Comparison of ENCODE assay signal across 33 mouse cellular contexts in genomic region chr11:106720379-106720778, GRCm38 (mm10). TPM values are rescaled to one million over a fixed set of nuclear protein-coding genes. Genes with fewer than 3 reads are reported as not detected.
"Had no signal": no experiment of that assay in that cellular context is flagged by ENCODE, and none has a peak within 500 bp of the region (broad histone marks: within the 10 kb centered on the region; RNA-seq: fewer than 3 reads in every experiment).

No protein-coding gene starts in this region.

- H3K27me3 ChIP-seq: limb, embryonic 12.5 days; limb, embryonic 13.5 days; limb, embryonic 15.5 days; liver, embryonic 12.5 days; liver, embryonic 13.5 days; liver, embryonic 15.5 days; lung, embryonic 15.5 days; megakaryocyte, embryonic 14.5 days; midbrain, embryonic 12.5 days; midbrain, embryonic 13.5 days; midbrain, embryonic 15.5 days; neural tube, embryonic 12.5 days had no signal

- H3K9ac ChIP-seq: limb, embryonic 12.5 days; limb, embryonic 13.5 days; limb, embryonic 15.5 days; liver, embryonic 12.5 days; liver, embryonic 13.5 days; liver, embryonic 14.5 days; liver, embryonic 15.5 days; liver, postnatal 0 days; lung, embryonic 14.5 days; lung, embryonic 15.5 days; midbrain, embryonic 12.5 days; midbrain, embryonic 13.5 days; midbrain, embryonic 15.5 days; neural tube, embryonic 12.5 days had no signal

- H3K4me3 ChIP-seq: limb, embryonic 10.5 days; limb, embryonic 12.5 days; limb, embryonic 13.5 days; limb, embryonic 15.5 days; liver, embryonic 12.5 days; liver, embryonic 13.5 days; liver, embryonic 15.5 days; lung, embryonic 15.5 days; megakaryocyte, embryonic 14.5 days; midbrain, embryonic 10.5 days; midbrain, embryonic 12.5 days; midbrain, embryonic 13.5 days; midbrain, embryonic 15.5 days; myocyte; neural tube, embryonic 12.5 days had no signal

- H3K4me2 ChIP-seq: limb, embryonic 12.5 days; limb, embryonic 13.5 days; limb, embryonic 15.5 days; liver, embryonic 12.5 days; liver, embryonic 13.5 days; liver, embryonic 15.5 days; lung, embryonic 14.5 days; lung, embryonic 15.5 days; midbrain, embryonic 11.5 days; midbrain, embryonic 12.5 days; midbrain, embryonic 13.5 days; midbrain, embryonic 15.5 days; neural tube, embryonic 12.5 days had no signal

- H3K9me3 ChIP-seq: limb, embryonic 10.5 days; limb, embryonic 12.5 days; limb, embryonic 13.5 days; limb, embryonic 15.5 days; liver, embryonic 12.5 days; liver, embryonic 13.5 days; liver, embryonic 15.5 days; lung, embryonic 15.5 days; megakaryocyte, embryonic 14.5 days; midbrain, embryonic 10.5 days; midbrain, embryonic 12.5 days; midbrain, embryonic 13.5 days; midbrain, embryonic 15.5 days; neural tube, embryonic 12.5 days had no signal

- H3K4me1 ChIP-seq: limb, embryonic 15.5 days; midbrain, embryonic 13.5 days; midbrain, embryonic 15.5 days had no signal

- H3K36me3 ChIP-seq: limb, embryonic 10.5 days; limb, embryonic 12.5 days; limb, embryonic 13.5 days; limb, embryonic 15.5 days; liver, embryonic 12.5 days; liver, embryonic 13.5 days; liver, embryonic 15.5 days; lung, embryonic 15.5 days; midbrain, embryonic 10.5 days; midbrain, embryonic 12.5 days; midbrain, embryonic 13.5 days; midbrain, embryonic 15.5 days; neural tube, embryonic 12.5 days had no signal

- H3K27ac ChIP-seq: limb, embryonic 10.5 days; limb, embryonic 12.5 days; limb, embryonic 13.5 days; limb, embryonic 15.5 days; liver, embryonic 12.5 days; liver, embryonic 13.5 days; liver, embryonic 14.5 days; liver, embryonic 15.5 days; lung, embryonic 15.5 days; macrophage; midbrain, embryonic 10.5 days; midbrain, embryonic 12.5 days; midbrain, embryonic 13.5 days; midbrain, embryonic 15.5 days; neural tube, embryonic 12.5 days had no signal

- ATAC-seq: liver, embryonic 12.5 days; liver, postnatal 0 days; lung, postnatal 0 days; midbrain, embryonic 13.5 days; midbrain, embryonic 15.5 days; midbrain, embryonic 16.5 days had no signal

- DNase-seq: left cerebral cortex, postnatal 4 days; liver; liver, embryonic 13.5 days; liver, postnatal 0 days; lung, adult 18-20 months; lung, adult 2 months; lung, embryonic 14.5 days; lung, postnatal 10 days; lung, postnatal 14 days; lung, postnatal 36 days; lung, postnatal 4 days; midbrain, embryonic 14.5 days had no signal

RNA-seq across cellular contexts. Expression of gene Milr1, which starts 30.6 kb away (rescaled TPM):
- total RNA-seq: left cerebral cortex, postnatal 25 days; midbrain, postnatal 0 days had no signal
